Mouse (Mus musculus) ES-E14 (cell line): ENCODE data around the gene Capzb. TPM values are rescaled to one million over a fixed set of nuclear protein-coding genes. Genes with fewer than 3 reads are reported as not detected.

ENCODE experiments used
- DNase-seq: peaks from one replicate; pipeline ENCODE4 v3.0.0-alpha.2; 2013; ENCODE audit warnings: low read depth, low spot score
- H3K27ac ChIP-seq: 2 replicates; pipeline ENCODE4 v1.5.1; 2012; ENCODE audit warnings: low read depth, mild to moderate bottlenecking, low read length, moderate library complexity, mixed read lengths; ENCODE audit not compliant: poor library complexity, insufficient read depth, severe bottlenecking
- H3K36me3 ChIP-seq: 2 replicates; pipeline ENCODE4 v1.6.1; 2012; ENCODE audit warnings: mild to moderate bottlenecking, low read length, moderate library complexity, mixed read lengths; ENCODE audit not compliant: control insufficient read depth, poor library complexity, insufficient read depth, severe bottlenecking
- H3K4me1 ChIP-seq, 2 experiments: fragments of 150-350 bp in 1 of 2; sonication (generic) in 1 of 2; 2 replicates each; pipeline ENCODE4 v1.6.1; 2012; ENCODE audit warnings: low read length in 2 of 2, mild to moderate bottlenecking in 1 of 2, mixed read lengths in 1 of 2; ENCODE audit not compliant: control insufficient read depth in 2 of 2, insufficient read depth in 2 of 2, poor library complexity in 1 of 2
- H3K4me3 ChIP-seq, 2 experiments: fragments of 150-350 bp in 1 of 2; sonication (generic) in 1 of 2; 2 replicates each; pipeline ENCODE4 v1.5.1; 2012; ENCODE audit warnings: low read length in 2 of 2, low read depth in 1 of 2, mild to moderate bottlenecking in 1 of 2, mixed read lengths in 1 of 2; ENCODE audit not compliant: insufficient read depth in 1 of 2, poor library complexity in 1 of 2, severe bottlenecking in 1 of 2
- H3K9ac ChIP-seq: 2 replicates; pipeline ENCODE4 v1.6.1; 2012; ENCODE audit warnings: low read depth, mild to moderate bottlenecking, low read length, mixed read lengths; ENCODE audit not compliant: poor library complexity, insufficient read depth, severe bottlenecking
- H3K9me3 ChIP-seq: fragments of 150-350 bp; sonication (generic); 2 replicates; pipeline ENCODE4 v1.6.1; 2012; ENCODE audit warnings: low read depth, mild to moderate bottlenecking, low read length; ENCODE audit not compliant: control insufficient read depth, insufficient read depth
- CHD2 ChIP-seq: IDR thresholded peaks from 2 replicates; pipeline ENCODE4 v1.6.1; 2014; ENCODE audit warnings: mild to moderate bottlenecking, low read depth, low read length, inconsistent platforms
- HCFC1 ChIP-seq: IDR thresholded peaks from 2 replicates; pipeline ENCODE4 v1.6.1; 2012; ENCODE audit warnings: low read length, inconsistent platforms, borderline replicate concordance; ENCODE audit not compliant: insufficient read depth
- MAFK ChIP-seq: IDR thresholded peaks from 2 replicates; pipeline ENCODE4 v1.6.1; 2014; ENCODE audit warnings: mild to moderate bottlenecking, low read depth, low read length, inconsistent platforms; ENCODE audit not compliant: insufficient read depth
- ZC3H11A ChIP-seq: IDR thresholded peaks from 2 replicates; pipeline ENCODE4 v1.6.1; 2012; ENCODE audit warnings: low read depth, mild to moderate bottlenecking, inconsistent platforms, low read length, borderline replicate concordance
- ZNF384 ChIP-seq: IDR thresholded peaks from 2 replicates; pipeline ENCODE4 v1.6.1; 2012; ENCODE audit warnings: low read depth, low read length, inconsistent platforms
- in situ Hi-C, 2 experiments: fragments of 600-800 bp; cut with MboI; formaldehyde crosslinking; loops; one replicate each; pipeline ENCODE4 v1.15.1; 2025; ENCODE audit warnings: low sequenced_read_pairs in 2 of 2, inconsistent platforms in 1 of 2; ENCODE audit not compliant: unreplicated experiment in 2 of 2
- total RNA-seq: library from RNA; depleted of rRNA; stranded (reverse); fragments of 300-350 nt; gene quantifications from 2 replicates; pipeline ENCODE4 v1.2.3, GENCODE M21; 2012

Capzb gene
- total RNA-seq, 1 experiment, result 111 TPM

DNA sequence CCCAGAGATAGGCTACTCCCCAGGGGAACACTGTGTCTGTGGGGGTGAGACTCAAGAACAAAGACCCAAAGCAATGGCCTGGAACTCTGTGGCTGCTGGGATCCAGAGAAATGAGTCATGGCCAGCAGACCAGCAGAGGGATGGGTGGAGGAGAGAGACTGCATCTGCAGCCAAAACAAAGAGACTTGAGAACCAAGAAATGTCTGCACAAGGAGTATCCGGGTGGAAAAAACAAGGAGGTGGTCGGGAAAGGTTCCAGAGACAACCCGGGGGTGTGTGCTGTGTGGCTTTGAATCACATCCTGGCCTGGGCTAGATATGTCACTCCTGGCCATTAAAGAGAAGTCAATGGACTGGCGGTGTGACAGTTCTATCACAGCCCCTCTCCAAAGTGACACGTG lies 45.9 kb upstream of the Capzb start:
- no peak overlapping the region for H3K4me3 ChIP-seq
- no peak for DNase-seq
- H3K27ac ChIP-seq, result no peak overlapping the region
- no peaks in the 10 kb centered on the region for H3K36me3 ChIP-seq
- H3K4me1 ChIP-seq, result peaks cover 2 to 6% of the 10 kb centered on the region in 2 experiments; a peak in 2 of 4 replicates
- no peak overlapping the region for H3K9ac ChIP-seq
- no peaks in the 10 kb centered on the region for H3K9me3 ChIP-seq
- in situ Hi-C loops, result no loop called here
- no peak for TF ChIP-seq CHD2
- no peak for TF ChIP-seq ZC3H11A
- no peak for TF ChIP-seq HCFC1
- TF ChIP-seq ZNF384, result no peak
- TF ChIP-seq MAFK, result no peak

DNA sequence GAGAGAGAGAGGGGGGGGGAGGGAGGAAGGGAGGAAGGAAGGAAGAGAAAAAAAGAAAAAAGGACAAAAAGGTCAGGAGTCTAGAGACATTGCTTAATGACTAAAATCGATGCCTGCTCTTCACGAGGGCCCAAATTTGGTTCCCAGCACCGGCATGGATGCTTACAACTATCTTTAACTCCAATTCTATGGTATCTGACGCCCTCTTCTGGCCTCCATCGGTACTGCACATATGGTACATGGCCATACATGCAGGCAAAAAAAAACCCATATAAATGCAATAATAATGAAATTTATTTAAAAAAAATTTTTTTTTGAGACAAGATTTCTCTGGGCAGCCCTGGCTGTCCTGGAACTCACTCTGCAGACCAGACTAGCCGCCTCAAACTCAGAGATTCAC lies 41.3 kb upstream of the Capzb start:
- Histone ChIP-seq H3K4me1 (no peaks in the 10 kb centered on the region), H3K36me3 (no peaks in the 10 kb centered on the region), H3K9ac (no peak overlapping the region), H3K9me3 (no peaks in the 10 kb centered on the region), H3K27ac (no peak overlapping the region), H3K4me3 (no peak overlapping the region)
- in situ Hi-C loops, result no loop called here
- no peak for TF ChIP-seq ZNF384
- TF ChIP-seq ZC3H11A, result no peak
- TF ChIP-seq CHD2, result no peak
- TF ChIP-seq MAFK, result no peak
- TF ChIP-seq HCFC1, result no peak
- no peak for DNase-seq

DNA sequence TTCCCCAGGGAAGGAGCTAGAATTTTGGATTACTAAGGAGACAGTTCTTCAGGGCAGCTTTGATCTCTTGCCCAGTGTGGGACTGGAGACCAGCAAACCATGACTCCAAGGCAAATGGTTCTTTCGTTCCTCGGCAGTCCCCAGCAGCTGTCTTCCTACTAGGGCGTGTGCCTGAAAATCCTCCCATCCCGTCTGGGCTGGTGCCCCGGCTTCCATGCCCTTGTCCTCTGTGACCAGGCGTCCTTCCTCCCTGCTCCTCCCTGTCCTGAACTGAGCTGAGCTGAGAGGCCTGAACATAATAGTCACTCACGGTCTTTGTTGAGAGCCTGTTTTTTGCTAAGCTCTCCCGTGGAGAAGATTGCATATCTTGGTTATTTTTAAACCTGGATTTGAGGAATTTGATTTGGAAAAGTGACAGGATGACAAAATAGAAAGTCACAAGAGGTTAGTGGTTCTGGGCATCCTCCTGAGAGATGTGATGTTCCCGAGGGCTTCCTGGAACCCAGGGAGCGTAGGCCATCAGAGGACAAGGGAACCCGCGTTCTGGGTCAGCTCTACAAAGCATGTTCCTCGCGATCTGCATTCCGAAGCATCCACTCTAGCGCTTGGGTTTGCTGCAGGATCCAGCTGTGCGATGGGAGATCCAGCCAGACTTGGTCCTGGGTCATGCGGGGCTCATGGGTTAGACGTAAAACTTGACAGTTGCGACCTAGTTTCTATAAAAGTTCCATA lies 38.0 kb upstream of the Capzb start:
- H3K4me3 ChIP-seq, result no peak overlapping the region
- in situ Hi-C loops, result no loop called here
- no peak for DNase-seq
- H3K9me3 ChIP-seq, result no peaks in the 10 kb centered on the region
- TF ChIP-seq ZNF384 (no peak), MAFK (no peak), ZC3H11A (no peak), CHD2 (no peak), HCFC1 (no peak)
- no peaks in the 10 kb centered on the region for H3K4me1 ChIP-seq
- no peak overlapping the region for H3K27ac ChIP-seq
- no peaks in the 10 kb centered on the region for H3K36me3 ChIP-seq
- H3K9ac ChIP-seq, result no peak overlapping the region

DNA sequence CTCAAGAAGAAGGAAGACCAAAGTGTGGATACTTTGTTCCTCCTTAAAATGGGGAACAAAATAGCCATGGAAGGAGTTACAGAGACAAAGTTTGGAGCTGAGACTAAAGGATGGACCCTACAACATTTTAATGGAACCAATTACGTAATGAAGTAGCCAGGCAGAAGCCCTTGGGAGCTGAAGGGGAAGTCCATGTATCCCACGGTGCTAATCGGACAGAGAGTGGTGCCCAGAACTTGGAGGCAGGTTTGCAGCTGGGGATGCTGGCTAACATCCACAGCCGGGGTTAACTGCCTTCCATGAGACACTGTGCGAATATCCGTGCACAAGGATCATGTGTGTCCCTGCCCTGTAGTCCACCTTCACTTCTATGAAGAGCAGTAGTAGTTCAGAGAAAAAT lies 36.2 kb upstream of the Capzb start:
- Histone ChIP-seq H3K4me3 (no peak overlapping the region), H3K36me3 (no peaks in the 10 kb centered on the region), H3K9me3 (no peaks in the 10 kb centered on the region), H3K27ac (no peak overlapping the region), H3K9ac (no peak overlapping the region), H3K4me1 (no peaks in the 10 kb centered on the region)
- DNase-seq, result no peak
- in situ Hi-C loops, result no loop called here
- no peak for TF ChIP-seq MAFK
- TF ChIP-seq HCFC1, result no peak
- TF ChIP-seq ZC3H11A, result no peak
- TF ChIP-seq ZNF384, result no peak
- TF ChIP-seq CHD2, result no peak

DNA sequence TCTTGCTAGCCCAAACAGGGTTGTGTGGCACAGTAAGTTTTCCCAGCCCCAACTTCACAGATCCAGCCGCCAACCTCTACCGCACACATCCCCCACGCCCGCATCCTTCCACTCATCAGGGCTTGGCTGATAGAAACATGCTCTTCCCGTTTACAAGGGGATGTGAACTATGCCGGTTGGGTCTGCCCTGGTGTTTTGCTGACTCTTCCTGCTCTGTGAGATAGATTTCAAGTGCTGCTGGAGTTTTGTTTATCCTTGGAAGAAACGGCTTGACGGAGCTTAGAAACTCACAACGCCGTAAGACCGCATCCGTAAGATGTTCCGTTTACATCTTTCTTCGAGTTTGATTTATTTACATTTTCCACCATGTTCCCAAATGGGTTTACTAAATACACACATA lies 34.3 kb upstream of the Capzb start:
- no peaks in the 10 kb centered on the region for H3K9me3 ChIP-seq
- no peak overlapping the region for H3K27ac ChIP-seq
- no peak overlapping the region for H3K9ac ChIP-seq
- no peak for DNase-seq
- no peaks in the 10 kb centered on the region for H3K4me1 ChIP-seq
- H3K4me3 ChIP-seq, result no peak overlapping the region
- in situ Hi-C loops, result no loop called here
- H3K36me3 ChIP-seq, result no peaks in the 10 kb centered on the region
- TF ChIP-seq HCFC1 (no peak), ZC3H11A (no peak), ZNF384 (no peak), MAFK (no peak), CHD2 (no peak)
